Mouse (Mus musculus): ENCODE results near the gene Gpc3.

DNA sequence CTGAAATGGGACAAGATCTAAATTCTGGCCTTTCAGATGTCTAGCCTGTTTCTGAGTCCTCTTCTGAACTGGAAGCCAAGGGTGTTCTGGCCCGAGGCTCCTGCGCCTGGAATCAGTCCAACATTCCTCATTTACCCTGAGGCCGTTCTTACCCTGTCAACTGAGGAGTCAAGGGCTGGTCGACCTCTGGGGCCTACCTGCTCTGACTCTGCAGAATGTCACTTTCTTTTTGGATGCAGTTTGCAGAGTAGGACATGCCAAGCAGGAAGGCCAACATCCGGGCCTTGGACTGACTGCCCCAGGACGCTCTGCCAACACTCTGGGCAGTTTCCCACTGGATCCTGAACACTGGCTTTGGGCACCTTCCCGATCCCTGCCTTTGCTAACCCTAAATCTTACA is 352.2 kb downstream of the Gpc3 start:
- TF ChIP-seq CTCF (IDR thresholded peaks at IDR 0.05; ENCODE audit: low read depth) (no peak), EP300 (IDR thresholded peaks at IDR 0.05; ENCODE audit: low read depth) (no peak)
